Comparison of ENCODE assay signal across 8 mouse cellular contexts in the genomic region with DNA sequence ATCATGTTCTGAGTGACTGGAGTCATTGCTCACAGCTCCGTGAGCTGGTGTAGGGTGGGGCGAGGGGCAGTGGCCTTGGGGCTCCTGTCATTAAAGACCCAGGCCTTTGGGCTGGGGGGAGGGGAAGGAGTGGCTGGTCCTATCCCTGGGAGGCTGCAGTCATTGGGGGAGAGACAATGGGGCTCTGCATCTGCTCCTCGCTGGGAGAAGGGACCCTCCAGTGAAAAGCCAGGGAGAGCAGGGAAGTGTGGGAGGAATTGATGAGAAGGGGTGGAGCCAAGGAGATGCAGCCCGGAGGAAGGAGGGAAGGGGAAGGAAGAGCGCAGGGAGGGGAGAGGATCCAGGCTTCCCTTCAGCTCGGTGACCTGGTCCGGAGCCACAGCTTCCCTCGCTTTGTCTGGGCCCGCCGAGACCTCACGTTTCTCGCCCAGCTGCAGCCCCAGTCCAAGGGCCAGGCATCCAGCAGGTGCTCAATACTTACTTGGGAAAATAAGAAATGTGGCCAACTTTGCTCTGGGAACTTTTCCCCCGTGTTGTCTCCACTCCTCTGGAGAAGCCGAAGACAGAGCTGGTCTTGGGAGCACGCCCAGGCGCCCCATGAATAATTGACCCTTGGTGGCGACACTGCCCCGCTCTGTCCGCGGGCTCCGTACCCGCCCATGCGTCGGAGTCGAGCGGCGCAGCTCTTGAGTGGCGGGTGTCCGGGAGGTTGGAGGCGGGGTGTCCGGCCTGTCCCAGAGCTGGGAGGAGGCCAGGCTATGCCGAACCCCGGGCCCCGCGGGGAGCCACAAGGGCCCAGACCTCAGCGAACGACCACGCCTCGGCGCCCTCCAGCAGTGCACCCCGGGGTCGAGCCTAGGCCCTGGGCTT. TPM values are rescaled to one million over a fixed set of nuclear protein-coding genes. Genes with fewer than 3 reads are reported as not detected.
DNase-seq lines count a peak whose midpoint lies in the region; ATAC-seq lines count a peak whose summit lies in the region.

A gene (plus strand): TSS at position 294 of the 870 bp plus-strand sequence.

- ATAC-seq in hematopoietic stem cell, adult 5-6 weeks (replicated peaks in 1 of 2; ENCODE audit: insufficient read depth in 1 of 2, low FRiP score in 2 of 2, low TSS enrichment in 1 of 2, low read depth in 1 of 2, poor library complexity in 2 of 2, severe bottlenecking in 2 of 2): peak; percentile 23 to 63

- DNase-seq in MN1 (ENCODE audit: low spot score): peak; percentile 90
- peak; percentile 80 to 86 for DNase-seq in cerebellum, postnatal 10 days
- peak; percentile 61 to 69 for DNase-seq in frontal cortex, adult 2 months (ENCODE audit: extremely low spot score in 1 of 2, low spot score in 1 of 2)
- peak; percentile 66 to 79 for DNase-seq in layer of hippocampus, postnatal 10 days (ENCODE audit: low spot score in 2 of 2)
- peak; percentile 90 for DNase-seq in lung, postnatal 14 days
- DNase-seq in ovary, postnatal 14 days (ENCODE audit: low spot score): peak; percentile 72
- peak; percentile 14 to 56 for DNase-seq in thymus, postnatal 36 days

RNA-seq across cellular contexts. Expression of the gene that starts here (rescaled TPM):
- polyA plus RNA-seq in frontal cortex, adult 2 months (2012; rRNA removed): 19.5 and 20.2 TPM in 2 replicates
- total RNA-seq in hematopoietic stem cell, adult 5-6 weeks (2017): 18.9 and 19.7 TPM in 2 replicates
- total RNA-seq in layer of hippocampus, postnatal 10 days (2021): 10 to 100 TPM; 18.3 to 19.8 TPM

Comparison
In these comparisons a context has a peak if more than half of its experiments do, and no peak if none do; other contexts are left out.
1. Peak in every context shown above with its lines: DNase-seq and ATAC-seq.
2. DNase-seq: peak in every context shown above with its lines; median percentile 90 in MN1; 90 in lung, postnatal 14 days; 83 in cerebellum, postnatal 10 days; 72 in layer of hippocampus, postnatal 10 days; 72 in ovary, postnatal 14 days; 65 in frontal cortex, adult 2 months; 35 in thymus, postnatal 36 days.